Mouse (Mus musculus): ENCODE results near the gene Bgn. TPM values are rescaled to one million over a fixed set of nuclear protein-coding genes. Genes with fewer than 3 reads are reported as not detected.
A peak's percentile ranks its signal among the peaks of the same experiment; 100 is the strongest.

Gene Bgn
- polyA plus RNA-seq, 1 experiment from 2014 or later, result 311 TPM

- H3K4me2 ChIP-seq (ENCODE audit: low read depth, low read length), result no peak overlapping the region
- no peak for ATAC-seq (ENCODE audit: low read depth)
- H3K4me1 ChIP-seq (ENCODE audit: control insufficient read depth, insufficient read depth, low read length), result peaks cover 30% of the 10 kb centered on the region
- no peak overlapping the region for H3K4me3 ChIP-seq (ENCODE audit: low read depth, low read length)
- no peaks in the 10 kb centered on the region for H3K27me3 ChIP-seq (replicated peaks; ENCODE audit: control insufficient read depth, insufficient read depth, low read length)
- 45% methylated on average over 3 of the region's 3 CpGs for WGBS
- H3K27ac ChIP-seq (replicated peaks; ENCODE audit: low read depth, low read length), result peak overlapping the region; percentile 93
- no peaks in the 10 kb centered on the region for H3K9me3 ChIP-seq (ENCODE audit: control insufficient read depth, low read length)
- H3K36me3 ChIP-seq (ENCODE audit: control insufficient read depth, insufficient read depth, low read length), result no peaks in the 10 kb centered on the region
- no peak overlapping the region for H3K9ac ChIP-seq (ENCODE audit: low read depth, low read length)
- DNase-seq (ENCODE audit: low spot score), result no peak
Observed at GRCm38 (mm10) chrX:73468330-73468729, 15.1 kb upstream of the Bgn start.

GRCm38 (mm10) chrX:73468752-73469151 is 14.7 kb upstream of the Bgn start:
- WGBS, result 50% methylated on average over 1 of the region's 1 CpGs
- ATAC-seq (ENCODE audit: low read depth), result no peak

GRCm38 (mm10) chrX:73471764-73472163 is 11.6 kb upstream of the Bgn start:
- Histone ChIP-seq H3K36me3 (ENCODE audit: control insufficient read depth, insufficient read depth, low read length) (no peaks in the 10 kb centered on the region), H3K4me2 (ENCODE audit: low read depth, low read length) (no peak overlapping the region), H3K27me3 (replicated peaks; ENCODE audit: control insufficient read depth, insufficient read depth, low read length) (no peaks in the 10 kb centered on the region; the same call in 1 of the 2 replicates), H3K9ac (ENCODE audit: low read depth, low read length) (no peak overlapping the region), H3K4me3 (ENCODE audit: low read depth, low read length) (no peak overlapping the region), H3K9me3 (ENCODE audit: control insufficient read depth, low read length) (no peaks in the 10 kb centered on the region), H3K27ac (replicated peaks; ENCODE audit: low read depth, low read length) (no peak overlapping the region), H3K4me1 (ENCODE audit: control insufficient read depth, insufficient read depth, low read length) (peaks cover 33% of the 10 kb centered on the region)
- 85% methylated on average over 3 of the region's 3 CpGs for WGBS
- DNase-seq (ENCODE audit: low spot score) (no peak), ATAC-seq (ENCODE audit: low read depth) (no peak)

More at GRCm38 (mm10) chrX:73468752-73469151, 14.7 kb upstream of the Bgn start:
- Histone ChIP-seq H3K4me3 (ENCODE audit: low read depth, low read length) (no peak overlapping the region), H3K4me1 (ENCODE audit: control insufficient read depth, insufficient read depth, low read length) (peaks cover 30% of the 10 kb centered on the region), H3K27ac (replicated peaks; ENCODE audit: low read depth, low read length) (peak overlapping the region; percentile 93), H3K27me3 (replicated peaks; ENCODE audit: control insufficient read depth, insufficient read depth, low read length) (no peaks in the 10 kb centered on the region), H3K9me3 (ENCODE audit: control insufficient read depth, low read length) (no peaks in the 10 kb centered on the region), H3K9ac (ENCODE audit: low read depth, low read length) (no peak overlapping the region), H3K36me3 (ENCODE audit: control insufficient read depth, insufficient read depth, low read length) (no peaks in the 10 kb centered on the region), H3K4me2 (ENCODE audit: low read depth, low read length) (no peak overlapping the region)
- no peak for DNase-seq (ENCODE audit: low spot score)

GRCm38 (mm10) chrX:73474340-73475165 is 8.8 kb upstream of the Bgn start:
- Histone ChIP-seq H3K4me1 (ENCODE audit: control insufficient read depth, insufficient read depth, low read length) (peaks cover 21% of the 10 kb centered on the region), H3K27ac (replicated peaks; ENCODE audit: low read depth, low read length) (peak overlapping the region; percentile 91), H3K9me3 (ENCODE audit: control insufficient read depth, low read length) (no peaks in the 10 kb centered on the region), H3K9ac (ENCODE audit: low read depth, low read length) (no peak overlapping the region), H3K4me2 (ENCODE audit: low read depth, low read length) (no peak overlapping the region), H3K4me3 (ENCODE audit: low read depth, low read length) (no peak overlapping the region), H3K27me3 (replicated peaks; ENCODE audit: control insufficient read depth, insufficient read depth, low read length) (no peaks in the 10 kb centered on the region; the same call in 1 of the 2 replicates), H3K36me3 (ENCODE audit: control insufficient read depth, insufficient read depth, low read length) (no peaks in the 10 kb centered on the region)
- DNase-seq (ENCODE audit: low spot score) (peak; percentile 78), ATAC-seq (ENCODE audit: low read depth) (peak; percentile 80)
- 43% methylated on average over 12 of the region's 12 CpGs for WGBS

DNA sequence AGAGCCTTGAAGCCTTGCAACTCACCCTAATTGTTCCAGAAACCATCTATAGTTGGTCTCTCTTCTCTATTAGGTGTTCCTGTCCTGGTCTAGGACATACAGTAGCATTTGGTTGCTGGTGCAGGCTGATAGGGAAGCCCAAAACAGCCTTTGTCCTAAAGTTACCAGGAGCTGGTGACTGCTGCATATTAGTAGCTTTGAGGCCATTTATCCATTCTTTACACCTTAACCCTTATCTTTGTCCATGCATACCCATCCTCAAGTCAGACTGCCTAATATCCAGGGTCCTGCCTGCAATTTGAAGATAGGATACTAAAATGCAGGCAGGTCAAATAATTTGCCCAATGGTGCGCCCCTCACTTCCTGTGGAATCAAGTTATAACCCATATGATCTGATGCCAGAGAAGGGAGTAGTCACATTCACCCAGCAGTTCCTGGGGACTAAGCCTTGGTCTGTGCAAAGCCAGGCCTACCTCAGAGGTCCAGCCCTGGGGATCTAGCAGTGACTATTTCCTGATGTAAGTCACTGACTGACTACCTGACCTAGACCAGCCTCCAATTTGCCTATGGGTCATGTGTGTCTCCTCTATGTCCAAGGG is 7.6 kb upstream of the Bgn start:
- ATAC-seq (ENCODE audit: low read depth), result no peak
- H3K9ac ChIP-seq (ENCODE audit: low read depth, low read length), result no peak overlapping the region
- H3K4me3 ChIP-seq (ENCODE audit: low read depth, low read length), result no peak overlapping the region
- no peaks in the 10 kb centered on the region for H3K36me3 ChIP-seq (ENCODE audit: control insufficient read depth, insufficient read depth, low read length)
- peaks cover 21% of the 10 kb centered on the region for H3K4me1 ChIP-seq (ENCODE audit: control insufficient read depth, insufficient read depth, low read length)
- DNase-seq (ENCODE audit: low spot score), result no peak
- H3K9me3 ChIP-seq (ENCODE audit: control insufficient read depth, low read length), result no peaks in the 10 kb centered on the region
- H3K27ac ChIP-seq (replicated peaks; ENCODE audit: low read depth, low read length), result peak overlapping the region; percentile 91
- 89% methylated on average over 1 of the region's 1 CpGs for WGBS
- no peak overlapping the region for H3K4me2 ChIP-seq (ENCODE audit: low read depth, low read length)
- H3K27me3 ChIP-seq (replicated peaks; ENCODE audit: control insufficient read depth, insufficient read depth, low read length), result no peaks in the 10 kb centered on the region; the same call in 1 of the 2 replicates

DNA sequence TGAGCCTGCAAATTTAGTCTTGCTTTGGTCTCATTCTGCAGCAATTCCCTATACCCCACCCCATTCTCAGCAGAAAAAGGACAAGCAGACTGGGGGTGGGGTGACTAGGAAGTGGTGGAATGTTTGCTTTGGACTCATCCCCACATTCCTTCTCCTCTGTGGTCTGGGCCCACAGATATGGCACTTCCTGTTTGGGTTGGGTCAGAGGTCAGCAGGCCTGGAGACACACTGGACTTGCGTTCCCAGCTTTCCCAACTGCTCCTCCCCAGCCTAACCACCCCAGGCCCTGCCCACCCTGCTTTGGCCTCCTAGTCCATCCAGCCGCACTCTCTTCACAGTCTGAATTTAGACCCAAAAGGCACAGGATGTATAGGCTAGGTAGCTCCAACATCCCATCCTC is 6.8 kb upstream of the Bgn start:
- Histone ChIP-seq H3K27me3 (replicated peaks; ENCODE audit: control insufficient read depth, insufficient read depth, low read length) (no peaks in the 10 kb centered on the region; the same call in 1 of the 2 replicates), H3K4me2 (ENCODE audit: low read depth, low read length) (no peak overlapping the region), H3K9ac (ENCODE audit: low read depth, low read length) (no peak overlapping the region), H3K27ac (replicated peaks; ENCODE audit: low read depth, low read length) (peak overlapping the region; percentile 68), H3K9me3 (ENCODE audit: control insufficient read depth, low read length) (no peaks in the 10 kb centered on the region), H3K36me3 (ENCODE audit: control insufficient read depth, insufficient read depth, low read length) (no peaks in the 10 kb centered on the region), H3K4me3 (ENCODE audit: low read depth, low read length) (no peak overlapping the region), H3K4me1 (ENCODE audit: control insufficient read depth, insufficient read depth, low read length) (peaks cover 21% of the 10 kb centered on the region)
- peak; percentile 54 for DNase-seq (ENCODE audit: low spot score)
- 72% methylated on average over 2 of the region's 2 CpGs for WGBS
- no peak; the same call in 1 of the 2 replicates for ATAC-seq (ENCODE audit: low read depth)

DNA sequence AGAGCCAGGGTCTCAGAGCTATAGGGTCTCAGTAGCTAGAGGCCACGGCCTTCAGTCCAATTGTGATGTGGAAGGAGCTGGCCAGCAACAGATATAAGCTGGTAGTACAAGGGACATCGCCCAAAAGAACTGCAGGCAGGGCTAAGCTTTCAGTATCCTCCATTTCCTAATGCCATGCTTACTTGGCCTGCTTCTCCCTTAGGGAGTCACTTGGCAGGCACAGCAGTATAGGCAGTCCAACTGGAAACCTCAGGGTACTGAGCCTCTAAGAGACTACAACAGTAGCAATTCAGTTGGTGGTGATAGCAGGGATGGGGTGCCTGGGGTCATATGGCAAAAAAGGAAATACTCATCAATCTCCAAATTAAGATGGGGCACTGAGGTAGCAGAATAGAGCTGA is 5.9 kb upstream of the Bgn start:
- H3K27me3 ChIP-seq (replicated peaks; ENCODE audit: control insufficient read depth, insufficient read depth, low read length), result no peaks in the 10 kb centered on the region; the same call in 1 of the 2 replicates
- H3K4me1 ChIP-seq (ENCODE audit: control insufficient read depth, insufficient read depth, low read length), result peaks cover 21% of the 10 kb centered on the region
- no peak overlapping the region for H3K9ac ChIP-seq (ENCODE audit: low read depth, low read length)
- H3K4me3 ChIP-seq (ENCODE audit: low read depth, low read length), result no peak overlapping the region
- H3K9me3 ChIP-seq (ENCODE audit: control insufficient read depth, low read length), result no peaks in the 10 kb centered on the region
- H3K4me2 ChIP-seq (ENCODE audit: low read depth, low read length), result no peak overlapping the region
- ATAC-seq (ENCODE audit: low read depth) (no peak), DNase-seq (ENCODE audit: low spot score) (no peak)
- 80% methylated on average over 2 of the region's 2 CpGs for WGBS
- H3K27ac ChIP-seq (replicated peaks; ENCODE audit: low read depth, low read length), result no peak overlapping the region
- H3K36me3 ChIP-seq (ENCODE audit: control insufficient read depth, insufficient read depth, low read length), result no peaks in the 10 kb centered on the region

- DNase-seq (ENCODE audit: low spot score), result peak; percentile 69
- ATAC-seq (ENCODE audit: low read depth), result no peak
- H3K4me1 ChIP-seq (ENCODE audit: control insufficient read depth, insufficient read depth, low read length), result peaks cover 17% of the 10 kb centered on the region
- no peak overlapping the region for H3K4me2 ChIP-seq (ENCODE audit: low read depth, low read length)
- H3K27ac ChIP-seq (replicated peaks; ENCODE audit: low read depth, low read length), result peak overlapping the region; percentile 73
- H3K9ac ChIP-seq (ENCODE audit: low read depth, low read length), result no peak overlapping the region
- peaks cover 5% of the 10 kb centered on the region; the same call in 1 of the 2 replicates for H3K27me3 ChIP-seq (replicated peaks; ENCODE audit: control insufficient read depth, insufficient read depth, low read length)
- no peak overlapping the region for H3K4me3 ChIP-seq (ENCODE audit: low read depth, low read length)
- H3K36me3 ChIP-seq (ENCODE audit: control insufficient read depth, insufficient read depth, low read length), result no peaks in the 10 kb centered on the region
- H3K9me3 ChIP-seq (ENCODE audit: control insufficient read depth, low read length), result no peaks in the 10 kb centered on the region
Observed at GRCm38 (mm10) chrX:73479656-73480055, 3.7 kb upstream of the Bgn start.
